Mouse (Mus musculus) cerebellum, adult (tissue): ENCODE measurements around the gene Sipa1l1.
"Not testable (repeated sequence)": the region's sequence is repeated elsewhere in the genome, so short reads cannot be mapped to it uniquely, and the experiment has no call there.

Source experiments
- ATAC-seq: cut with Nextera tagmentation; 2 replicates; pipeline ENCODE4 v1.9.2; 2017; ENCODE audit warnings: mild to moderate bottlenecking, moderate library complexity, mixed read lengths; ENCODE audit not compliant: insufficient number of reproducible peaks, low FRiP score, low TSS enrichment

The Sipa1l1 gene

DNA sequence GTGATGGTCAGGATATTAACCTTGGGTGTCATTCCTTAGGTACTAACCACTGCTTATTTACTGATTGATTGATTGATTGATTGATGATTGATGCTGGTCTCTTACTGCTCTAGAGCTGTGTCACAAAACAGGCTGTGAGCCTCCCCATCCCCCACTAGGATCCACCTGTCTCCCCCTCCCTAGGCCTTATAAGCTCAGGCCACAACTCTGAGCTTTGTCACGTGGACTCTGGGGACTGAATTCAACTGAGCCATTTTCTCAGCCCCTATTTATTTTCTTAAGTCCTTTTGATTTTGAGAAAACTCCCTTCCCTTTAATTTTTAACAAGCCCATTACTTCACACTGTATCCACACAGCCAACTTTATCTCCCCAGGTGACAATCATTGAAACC is 287.3 kb downstream of the Sipa1l1 start:
- ATAC-seq: no peak

DNA sequence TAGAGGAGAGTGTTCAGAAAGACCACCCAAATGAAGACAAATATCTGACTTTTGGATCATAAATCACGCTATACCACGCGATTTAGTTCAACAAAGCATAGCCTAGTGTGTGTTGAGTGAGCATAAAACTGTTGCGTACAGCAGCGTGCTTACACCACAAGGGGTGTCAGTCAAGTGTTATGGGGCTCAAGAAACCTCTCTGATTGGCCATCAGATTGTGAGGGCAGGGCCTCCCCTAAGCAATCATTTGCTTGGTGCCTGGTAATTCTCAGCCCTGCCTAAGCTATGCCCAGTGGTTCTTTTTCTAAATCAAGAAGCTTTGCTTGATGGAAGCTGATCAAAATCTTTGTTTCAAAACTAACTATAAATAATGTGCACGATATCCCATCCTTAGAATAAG is 288.5 kb downstream of the Sipa1l1 start:
- ATAC-seq: no peak

DNA sequence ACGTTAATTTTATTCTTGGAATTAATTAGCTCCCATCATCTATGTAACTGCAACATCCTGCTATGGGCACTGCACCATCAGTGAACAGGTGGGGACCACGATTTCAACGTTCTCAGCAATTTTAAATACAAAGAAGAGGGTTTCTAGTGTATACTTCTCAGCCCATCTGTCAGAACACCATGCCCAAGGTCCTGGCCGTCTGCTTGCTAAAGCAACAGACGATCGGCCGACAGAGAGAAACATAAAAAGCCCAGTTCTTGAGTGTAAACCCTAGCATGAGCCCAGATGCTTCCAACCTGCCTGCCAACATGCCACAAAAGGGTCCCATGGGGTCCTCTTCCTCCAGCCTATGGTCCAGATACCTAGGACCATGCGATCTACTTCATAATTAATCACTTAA is 288.9 kb downstream of the Sipa1l1 start:
- peak; percentile 58; the same call in 1 of the 2 replicates for ATAC-seq

DNA sequence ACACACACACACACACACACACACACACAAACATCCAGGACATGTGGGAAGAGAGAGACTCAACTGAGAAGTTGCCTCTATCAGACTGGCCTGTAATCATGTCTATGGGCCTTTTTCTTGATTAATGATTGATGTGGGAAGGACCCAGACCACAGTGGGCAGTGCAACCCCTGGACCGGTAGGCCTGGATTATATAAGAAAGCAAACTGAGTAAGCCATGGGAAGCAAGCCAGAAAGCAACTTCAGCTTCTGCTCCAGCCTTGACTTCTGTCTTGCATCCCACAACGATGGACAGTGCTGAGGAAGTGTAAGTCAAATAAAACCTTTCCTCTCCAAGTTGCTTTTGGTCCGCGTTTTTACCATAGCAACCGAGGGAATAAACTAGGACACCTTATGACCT is 298.1 kb downstream of the Sipa1l1 start:
- no peak for ATAC-seq

DNA sequence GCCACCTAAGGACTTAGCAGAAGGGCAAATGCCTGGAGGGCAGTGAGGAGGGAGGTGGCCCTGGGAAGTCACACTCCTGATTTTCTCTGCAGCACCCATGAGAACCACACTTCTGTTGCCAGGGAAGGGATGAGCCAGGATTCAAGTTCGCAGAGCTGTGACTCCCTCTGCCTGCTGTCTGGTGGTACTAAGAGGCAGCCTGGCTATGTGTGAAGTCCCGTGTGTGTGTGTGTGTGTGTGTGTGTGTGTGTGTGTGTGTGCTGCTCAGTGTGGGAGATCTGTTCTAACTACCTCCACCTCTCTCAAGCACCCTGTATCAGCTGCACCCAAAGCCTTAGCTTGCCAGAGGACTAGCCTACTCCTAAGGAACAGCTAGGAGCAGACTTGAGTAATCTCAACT is 298.5 kb downstream of the Sipa1l1 start:
- no peak for ATAC-seq

DNA sequence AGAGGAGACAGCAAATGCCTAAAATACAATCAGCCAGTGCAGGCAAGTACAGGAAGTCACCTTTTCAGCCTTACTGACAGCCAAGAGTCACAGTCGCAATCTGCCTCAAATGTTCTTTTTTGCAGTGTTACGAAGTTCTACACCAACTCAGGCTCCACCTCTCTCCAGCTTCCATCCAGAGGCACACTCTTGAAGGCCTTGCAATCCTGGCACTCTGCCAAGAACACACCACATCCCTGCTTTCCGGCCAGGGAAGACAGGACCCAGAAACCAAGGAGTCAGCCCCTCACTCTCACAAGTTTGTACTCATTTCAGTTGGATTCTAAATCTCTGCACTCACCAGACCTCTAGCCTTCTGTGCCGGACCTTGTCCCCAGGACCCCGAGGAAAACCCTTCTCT is 299.3 kb downstream of the Sipa1l1 start:
- no peak for ATAC-seq

DNA sequence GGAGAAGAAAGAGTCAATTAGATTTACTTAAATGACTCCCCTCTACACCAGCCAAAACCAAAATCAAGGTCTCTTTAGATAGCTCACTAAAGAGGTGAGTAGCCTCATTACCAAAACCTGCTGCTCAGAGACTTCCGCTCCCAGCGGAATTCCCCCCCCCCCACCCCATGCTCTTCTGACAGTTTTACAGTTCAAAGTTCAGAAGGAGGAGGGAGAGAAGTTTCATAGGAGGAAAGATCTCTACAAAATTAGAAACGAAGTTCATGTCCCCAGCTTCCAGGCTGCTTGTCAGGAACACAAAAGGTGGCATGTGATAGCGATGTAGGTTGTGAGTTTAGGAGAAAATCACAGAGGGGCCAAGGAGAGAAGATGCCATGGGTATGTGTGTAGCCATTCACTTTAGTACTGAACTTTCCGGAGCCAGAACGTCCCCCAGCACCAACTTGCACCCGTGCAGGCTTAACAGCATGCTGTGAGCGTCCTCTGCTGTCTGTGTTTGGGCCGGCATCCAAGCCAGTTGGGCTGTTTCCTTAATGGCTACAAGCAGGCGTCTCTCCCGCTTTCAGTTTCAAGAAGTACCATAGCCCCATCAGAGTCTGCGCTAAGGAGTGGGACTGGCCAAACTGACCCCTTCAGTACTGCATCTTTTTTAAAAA is 300.7 kb downstream of the Sipa1l1 start:
- ATAC-seq: peak; percentile 77

DNA sequence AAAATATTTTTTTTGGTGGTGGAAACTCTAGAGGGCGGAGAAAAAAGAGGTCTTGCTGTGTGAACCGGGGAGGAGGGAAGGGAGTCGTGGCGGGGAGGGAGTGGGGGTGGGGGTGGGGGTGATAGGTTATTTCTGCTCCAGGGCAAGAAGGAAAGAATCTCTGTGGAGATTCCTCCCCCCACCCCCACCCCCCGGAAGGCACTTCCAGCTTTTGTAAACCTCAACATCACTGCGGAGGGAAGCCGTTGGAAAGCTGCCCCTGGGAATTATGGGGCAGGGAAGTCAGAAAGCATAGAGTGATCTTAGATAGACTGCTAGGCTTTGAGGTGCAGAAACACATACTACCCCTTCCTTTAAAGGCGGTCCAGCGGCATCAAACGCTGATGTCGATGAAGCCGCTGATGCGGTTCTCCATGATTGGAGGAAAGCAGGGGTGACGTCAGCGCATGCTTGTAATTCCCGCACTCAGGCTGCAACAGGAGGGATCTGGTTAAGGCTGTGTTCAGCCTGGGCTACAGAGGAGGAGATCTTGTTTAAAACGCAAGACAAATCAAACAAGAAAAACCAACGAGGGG is 301.3 kb downstream of the Sipa1l1 start:
- peak; percentile 94 for ATAC-seq

DNA sequence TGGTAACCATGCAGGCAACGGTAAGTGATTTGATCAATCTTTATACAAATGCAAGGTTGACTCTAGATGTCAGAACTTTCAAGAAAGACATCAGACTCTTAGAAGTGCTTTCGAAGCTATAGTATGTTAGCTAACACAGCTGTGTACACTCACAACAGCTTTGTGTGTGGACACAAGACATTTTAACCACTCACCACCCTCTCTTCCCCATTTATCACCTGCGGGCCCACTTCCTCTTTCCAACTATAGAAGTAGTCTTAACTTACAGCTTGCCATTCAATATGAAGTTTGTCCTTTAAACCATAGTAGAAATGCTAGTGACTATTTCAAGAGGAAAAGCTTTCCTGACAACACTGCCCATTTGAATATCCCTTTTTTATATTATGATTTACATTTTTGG is 303.7 kb downstream of the Sipa1l1 start:
- no peak for ATAC-seq

DNA sequence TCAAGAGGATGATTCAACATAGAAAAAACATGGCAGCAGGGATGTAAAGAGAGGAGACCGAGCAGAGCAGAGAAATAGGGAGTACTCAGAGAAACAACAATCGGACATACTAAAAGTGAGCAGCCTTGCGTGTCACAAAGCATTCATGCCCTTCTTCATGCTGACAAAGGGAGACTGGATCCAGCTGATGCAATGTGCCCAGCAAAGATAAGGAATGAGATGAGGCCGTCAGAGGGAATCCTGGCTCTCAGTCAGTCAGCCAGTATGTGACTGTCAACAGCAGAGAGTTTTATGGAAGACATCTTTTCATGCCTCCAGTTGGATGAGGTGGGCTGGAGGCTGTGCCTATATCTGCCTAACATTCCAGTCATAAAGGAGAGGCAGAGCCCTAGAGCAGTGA is 304.1 kb downstream of the Sipa1l1 start:
- ATAC-seq: no peak

DNA sequence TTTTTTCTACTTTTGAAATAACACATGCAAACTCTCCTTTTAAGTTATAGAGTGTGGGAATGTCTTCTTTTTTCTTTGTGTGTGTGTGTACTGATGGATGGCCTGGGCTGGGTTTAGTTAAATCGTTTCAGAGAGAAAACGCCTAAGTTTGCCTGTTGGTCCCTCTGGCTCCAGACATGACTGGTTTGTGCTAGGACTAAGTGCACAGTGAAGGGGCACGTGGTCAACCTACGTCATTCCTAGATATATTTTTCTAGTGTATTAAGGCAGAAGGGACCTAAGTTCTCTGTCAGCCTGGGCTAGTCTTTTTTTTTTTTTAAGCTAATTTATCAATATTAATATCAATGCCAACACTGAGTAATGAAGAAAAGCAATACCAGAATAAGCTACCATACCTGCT is 305.3 kb downstream of the Sipa1l1 start:
- no peak for ATAC-seq

DNA sequence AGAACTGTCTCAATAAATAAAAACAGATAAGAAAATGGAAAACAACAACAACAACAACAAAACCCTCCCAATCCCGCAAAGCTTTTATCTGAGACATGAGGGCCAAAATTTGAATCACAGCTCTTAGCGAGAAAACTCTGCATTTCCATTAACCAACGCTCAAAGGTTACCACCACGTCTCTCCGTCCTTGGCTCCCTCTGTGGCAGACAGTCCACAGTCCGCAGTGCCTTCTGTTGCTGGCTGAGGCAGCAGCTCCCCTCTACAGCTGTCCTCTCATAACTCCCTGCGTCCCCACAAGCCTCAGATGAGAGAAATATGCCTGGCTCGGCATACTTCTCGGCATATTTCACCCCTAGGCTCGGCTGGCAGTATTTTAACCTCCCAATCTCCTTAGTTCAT is 306.9 kb downstream of the Sipa1l1 start:
- no peak for ATAC-seq

DNA sequence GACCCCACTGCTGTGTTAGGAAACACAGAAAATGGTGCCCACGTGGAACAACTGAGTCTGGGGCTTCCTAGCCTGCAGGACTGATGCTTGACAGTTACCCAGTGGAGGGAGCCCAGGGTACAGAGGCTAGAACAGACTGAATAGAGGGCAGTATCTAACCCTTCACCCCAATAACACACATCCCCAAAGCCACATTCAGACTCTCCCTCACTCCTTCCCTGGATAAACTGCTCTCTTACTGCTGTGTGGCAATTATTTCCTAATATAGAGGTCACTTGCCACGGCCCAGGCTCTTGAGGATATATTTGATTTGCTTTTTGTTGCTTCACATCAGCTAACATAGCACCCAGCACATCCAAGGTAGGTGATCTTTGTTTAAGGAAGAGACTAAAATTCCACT is 307.5 kb downstream of the Sipa1l1 start:
- no peak for ATAC-seq

DNA sequence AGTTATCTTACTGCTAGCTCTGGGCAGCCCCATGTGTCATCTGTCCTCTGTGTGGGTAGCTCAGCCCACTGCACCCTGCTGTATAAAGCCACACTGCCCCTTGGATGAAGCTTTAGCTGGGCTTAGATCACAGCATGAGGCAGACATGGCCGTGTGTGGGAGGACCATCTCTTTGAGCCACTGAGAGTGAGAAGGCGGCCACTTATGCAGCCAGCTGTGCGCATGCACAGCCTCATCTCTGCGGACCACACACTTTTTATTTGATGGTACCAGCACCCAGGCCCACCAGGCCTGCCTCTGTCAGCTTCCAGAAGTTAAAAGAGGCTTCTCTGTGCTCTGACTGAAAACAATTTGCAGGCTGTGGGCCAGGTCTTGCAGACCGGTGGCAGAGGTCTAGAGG is 308.7 kb downstream of the Sipa1l1 start:
- no peak for ATAC-seq

DNA sequence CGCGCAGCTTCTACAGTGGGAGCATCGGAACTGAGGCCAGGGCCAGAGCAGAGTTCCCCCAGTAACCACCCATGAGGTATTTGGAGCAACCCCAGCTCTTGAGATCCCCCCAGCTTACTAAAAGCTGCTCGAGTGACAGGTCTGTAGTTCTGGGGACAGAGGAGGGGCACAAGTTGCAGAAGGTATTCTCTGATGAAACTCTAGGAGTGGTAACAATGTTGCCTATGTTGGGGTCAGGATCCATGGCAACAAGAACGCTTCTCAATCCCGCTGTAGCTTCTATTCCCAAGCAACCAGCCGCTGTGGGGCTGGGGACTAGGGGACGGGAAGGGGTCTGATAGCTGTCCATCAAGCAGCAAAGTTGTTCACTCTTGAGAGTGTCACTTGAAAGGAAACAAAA is 309.1 kb downstream of the Sipa1l1 start:
- no peak for ATAC-seq

DNA sequence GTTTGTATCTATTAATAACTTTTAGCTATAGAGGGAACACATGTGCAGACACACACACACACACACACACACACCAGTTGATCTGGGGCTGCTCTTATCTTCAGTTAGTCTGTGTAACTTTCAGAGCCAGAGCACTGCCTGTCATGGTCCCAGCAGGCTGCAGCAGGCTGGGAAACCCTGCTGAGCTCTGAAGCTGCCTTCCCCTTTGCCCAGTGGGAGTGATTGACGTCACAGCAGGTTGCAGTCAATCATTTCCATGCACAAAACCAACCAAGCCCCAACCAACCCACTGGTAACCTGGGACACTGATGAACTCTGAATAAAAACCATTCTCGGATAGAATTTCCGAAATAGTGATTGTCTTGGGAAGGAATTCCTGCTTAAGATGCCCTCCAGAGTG is 310.3 kb downstream of the Sipa1l1 start:
- ATAC-seq: no peak

DNA sequence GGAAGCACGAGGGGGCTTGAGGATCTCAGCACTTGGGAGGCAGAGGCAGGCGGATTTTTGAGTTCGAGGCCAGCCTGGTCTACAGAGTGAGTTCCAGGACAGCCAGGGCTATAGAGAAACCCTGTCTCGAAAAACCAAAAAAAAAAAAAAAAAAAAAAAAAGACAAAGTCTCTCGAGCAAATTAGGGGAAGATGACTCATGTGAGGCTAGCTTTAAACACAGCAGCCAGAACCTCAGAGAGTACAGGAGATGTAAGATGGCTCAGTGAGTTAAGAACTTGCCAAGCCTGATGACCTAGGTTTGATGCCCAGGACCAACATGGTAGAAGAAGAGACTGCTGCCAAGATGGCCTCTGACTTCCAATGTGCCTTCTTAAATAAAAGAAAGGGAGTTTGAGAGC is 311.3 kb downstream of the Sipa1l1 start:
- ATAC-seq: not testable (repeated sequence)

DNA sequence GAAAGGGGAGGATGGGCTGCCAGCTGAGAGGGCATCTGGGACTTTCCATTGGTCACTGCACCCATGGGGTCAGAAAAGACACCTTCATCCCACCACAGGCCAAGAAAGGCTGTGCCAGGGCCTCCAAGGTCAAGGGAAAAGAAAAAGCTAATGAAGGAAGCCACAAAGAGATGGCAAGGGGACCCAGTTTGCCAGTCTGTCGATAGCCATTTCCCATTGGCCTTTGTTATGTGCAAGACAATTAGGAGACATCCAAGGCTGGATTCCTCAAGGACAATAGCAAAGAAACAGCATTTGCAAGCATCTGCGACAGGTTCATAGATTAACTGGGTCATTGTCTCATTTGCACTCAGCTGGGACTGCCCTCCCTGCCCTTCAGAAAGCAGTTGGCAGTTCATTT is 316.3 kb downstream of the Sipa1l1 start:
- ATAC-seq: no peak

DNA sequence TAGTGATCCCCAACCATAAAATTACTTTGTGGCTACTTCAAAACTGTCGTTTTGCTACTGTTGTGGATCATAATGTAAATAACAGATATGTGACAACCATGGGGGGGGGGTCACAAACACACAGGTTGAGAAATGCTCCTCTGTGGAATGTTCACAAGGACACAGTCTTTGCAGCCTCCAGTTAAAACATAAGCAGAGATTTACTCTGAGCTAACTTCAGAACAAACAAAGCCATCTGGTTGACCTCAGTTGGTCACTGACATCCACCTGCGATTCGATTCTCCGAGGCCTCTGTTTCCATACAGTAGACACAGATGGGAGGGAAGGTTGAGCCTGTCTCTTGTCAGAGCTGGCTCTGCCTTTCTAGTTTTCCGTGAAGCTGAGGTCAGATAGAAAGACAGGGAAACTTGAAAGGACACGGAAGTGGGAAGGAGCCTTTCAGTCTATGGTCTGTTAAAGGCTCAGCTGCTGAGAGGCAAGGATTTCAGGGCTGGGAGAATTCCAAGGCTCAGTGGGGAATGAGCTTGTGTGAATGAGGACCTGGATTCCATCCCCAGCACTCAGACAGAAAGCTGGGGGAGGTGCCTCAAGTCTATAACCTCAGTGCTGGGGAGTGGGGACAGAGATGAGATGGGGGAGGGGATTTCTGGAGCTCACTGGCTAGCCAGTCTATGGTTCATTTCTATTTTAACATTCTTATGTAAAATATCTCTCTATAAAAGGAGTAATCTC is 317.9 kb downstream of the Sipa1l1 start:
- no peak for ATAC-seq

DNA sequence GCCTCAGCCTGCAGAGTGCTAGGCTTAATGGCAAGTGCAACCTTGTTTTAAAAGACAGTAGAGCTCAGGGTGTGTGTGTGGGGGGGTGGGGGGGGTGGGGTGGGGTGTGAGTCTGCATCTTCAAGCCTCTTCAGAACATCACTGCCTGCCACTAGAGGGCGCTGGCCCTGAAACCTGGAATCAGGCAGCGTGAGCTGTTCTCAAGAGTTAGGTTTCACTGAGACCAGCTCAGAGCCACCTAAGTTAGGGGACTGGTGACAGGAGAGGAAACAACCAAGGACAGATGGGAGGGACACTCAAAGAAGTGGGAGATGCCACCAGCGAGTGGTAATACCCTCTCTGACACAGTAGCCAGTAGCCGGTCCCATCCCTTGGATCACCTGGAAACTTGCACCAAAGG is 320.0 kb downstream of the Sipa1l1 start:
- no peak for ATAC-seq

DNA sequence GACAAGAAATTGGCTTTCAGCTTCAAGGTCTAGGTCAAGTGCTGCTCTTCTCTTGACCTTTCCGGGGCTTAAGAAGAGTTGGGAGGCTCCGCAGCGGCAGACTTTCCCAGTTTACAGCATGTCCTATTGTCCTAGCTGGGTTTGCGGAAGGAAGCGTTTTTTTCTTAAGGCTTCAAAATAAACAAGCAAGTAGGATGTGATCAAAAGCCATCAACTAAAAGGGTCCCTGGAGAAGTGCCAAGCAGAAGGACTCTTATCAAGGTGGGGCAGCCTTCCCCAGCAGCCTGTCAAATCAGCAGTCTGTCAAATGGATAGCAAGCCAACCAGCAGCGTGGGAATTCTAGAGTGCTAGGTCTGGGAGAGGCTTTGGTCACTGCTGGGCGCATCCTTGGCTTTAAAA is 320.5 kb downstream of the Sipa1l1 start:
- ATAC-seq: no peak

DNA sequence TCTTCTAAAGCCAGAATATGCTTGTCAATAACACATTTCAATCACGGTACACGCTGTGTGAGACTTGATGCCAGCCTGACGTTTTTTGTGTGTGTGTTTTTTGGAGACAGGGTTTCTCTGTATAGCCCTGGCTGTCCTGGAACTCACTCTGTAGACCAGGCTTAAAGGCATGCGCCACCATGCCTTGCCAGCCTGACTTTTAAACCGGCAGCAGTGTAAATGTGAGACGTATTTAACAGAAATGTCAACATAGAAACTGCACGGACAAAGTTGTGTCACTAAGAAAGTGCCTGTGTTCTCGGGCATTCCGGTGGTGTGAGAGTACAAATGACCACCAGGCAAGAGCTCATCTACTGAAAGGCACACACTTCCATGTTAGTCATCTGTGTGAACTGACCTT is 323.3 kb downstream of the Sipa1l1 start:
- no peak for ATAC-seq
